Mouse (Mus musculus): Measurements from ENCODE around the gene Tjp3. TPM values are rescaled to one million over a fixed set of nuclear protein-coding genes. Genes with fewer than 3 reads are reported as not detected.

Tjp3 gene
- polyA plus RNA-seq, 1 experiment from 2014 or later: 6.2 TPM

GRCm38 (mm10) chr10:81290698-81291460 lies 502 bp downstream of the Tjp3 start:
- peaks cover 44% of the 10 kb centered on the region for H3K4me1 ChIP-seq
- WGBS: 13% methylated on average over 24 of the region's 24 CpGs
- ATAC-seq: no peak
- H3K27ac ChIP-seq: no peak overlapping the region; the same call in 1 of the 2 replicates
- H3K36me3 ChIP-seq (ENCODE audit: poor library complexity, severe bottlenecking): 0 out of 2 replicates have a peak, but pooled peaks cover 6% of the 10 kb centered on the region
- H3K4me2 ChIP-seq: peak overlapping the region; percentile 33
- H3K4me3 ChIP-seq: no peak overlapping the region
- H3K9me3 ChIP-seq (replicated peaks): no peaks in the 10 kb centered on the region
- peaks cover 18% of the 10 kb centered on the region for H3K27me3 ChIP-seq
- H3K9ac ChIP-seq: peak overlapping the region; percentile 18

DNA sequence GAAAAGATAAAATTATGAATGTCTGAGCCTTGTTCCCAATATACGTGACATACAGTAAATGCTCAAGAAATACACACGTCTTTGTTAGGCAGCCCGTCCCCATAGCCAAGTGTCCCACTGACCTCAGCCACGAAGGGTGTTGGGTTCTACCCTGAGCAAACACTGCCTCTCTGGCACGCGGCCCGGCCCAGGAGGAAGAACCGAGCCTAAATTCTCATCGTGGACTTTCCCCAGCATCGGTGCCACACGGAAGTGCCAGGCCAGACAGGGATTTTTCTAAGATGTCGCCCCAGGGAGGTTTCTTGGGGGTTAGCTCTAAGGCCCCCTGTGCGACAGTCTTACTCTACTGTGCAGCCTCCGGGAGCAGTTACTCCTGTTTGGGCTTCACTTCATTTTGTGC lies 1.6 kb downstream of the Tjp3 start:
- Histone ChIP-seq H3K9ac (no peak overlapping the region), H3K4me1 (peaks cover 40% of the 10 kb centered on the region), H3K9me3 (replicated peaks) (no peaks in the 10 kb centered on the region), H3K27me3 (peaks cover 25% of the 10 kb centered on the region), H3K4me2 (no peak overlapping the region), H3K4me3 (no peak overlapping the region), H3K27ac (no peak overlapping the region), H3K36me3 (ENCODE audit: poor library complexity, severe bottlenecking) (no peaks in the 10 kb centered on the region)
- no peak for ATAC-seq
- 68% methylated on average over 14 of the region's 14 CpGs for WGBS

DNA sequence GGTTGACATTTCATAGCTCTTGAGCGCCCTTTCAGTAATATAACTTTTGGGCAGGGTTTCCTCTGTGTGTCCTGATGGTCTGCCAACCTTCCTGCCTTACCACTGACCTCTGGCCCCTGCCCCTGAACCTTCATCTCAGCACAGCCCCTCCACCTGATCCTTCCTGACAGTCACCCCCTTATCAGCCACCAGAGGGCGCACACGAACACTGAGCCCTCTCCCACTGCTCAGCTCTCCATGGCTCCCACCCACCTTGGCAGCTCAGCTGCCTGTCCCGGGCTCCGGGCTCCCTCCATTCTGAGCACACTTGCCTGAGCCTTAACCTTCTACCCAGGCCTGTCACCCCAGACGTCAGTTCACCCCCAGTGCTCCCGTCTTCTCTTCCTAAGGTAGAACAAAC lies 2.1 kb downstream of the Tjp3 start:
- ATAC-seq: no peak

DNA sequence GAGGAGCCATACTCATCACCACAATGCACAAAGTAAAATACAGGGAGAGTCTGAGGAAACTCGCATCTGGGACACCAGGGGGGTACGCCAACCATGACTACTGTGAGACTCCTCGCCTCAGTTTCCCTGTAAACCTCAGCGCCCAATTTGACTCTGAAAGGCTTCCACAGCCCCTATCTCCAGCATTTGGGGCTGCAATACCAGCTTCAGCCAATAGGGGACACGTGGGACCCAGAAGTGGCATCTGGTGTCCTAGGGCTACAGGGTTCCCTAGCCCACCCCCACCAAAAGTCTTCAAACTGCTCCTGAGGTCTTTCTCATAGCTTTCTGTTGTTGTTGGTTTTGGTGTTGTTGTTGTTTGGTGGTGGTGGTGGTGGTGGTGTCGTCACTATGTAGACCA lies 2.8 kb downstream of the Tjp3 start:
- no peak overlapping the region for H3K27ac ChIP-seq
- peaks cover 37% of the 10 kb centered on the region for H3K27me3 ChIP-seq
- peaks cover 28% of the 10 kb centered on the region for H3K4me1 ChIP-seq
- WGBS: 27% methylated on average over 6 of the region's 6 CpGs
- no peak overlapping the region for H3K9ac ChIP-seq
- no peak overlapping the region for H3K4me3 ChIP-seq
- no peak for ATAC-seq
- no peaks in the 10 kb centered on the region for H3K9me3 ChIP-seq (replicated peaks)
- H3K36me3 ChIP-seq (ENCODE audit: poor library complexity, severe bottlenecking): no peaks in the 10 kb centered on the region
- H3K4me2 ChIP-seq: no peak overlapping the region

More for the DNA sequence above, 2.1 kb downstream of the Tjp3 start:
- Histone ChIP-seq H3K36me3 (ENCODE audit: poor library complexity, severe bottlenecking) (no peaks in the 10 kb centered on the region), H3K9me3 (replicated peaks) (no peaks in the 10 kb centered on the region), H3K4me3 (no peak overlapping the region), H3K4me1 (peaks cover 35% of the 10 kb centered on the region), H3K4me2 (no peak overlapping the region), H3K27ac (no peak overlapping the region), H3K9ac (no peak overlapping the region), H3K27me3 (peaks cover 30% of the 10 kb centered on the region)
- 0% methylated on average over 7 of the region's 7 CpGs for WGBS

DNA sequence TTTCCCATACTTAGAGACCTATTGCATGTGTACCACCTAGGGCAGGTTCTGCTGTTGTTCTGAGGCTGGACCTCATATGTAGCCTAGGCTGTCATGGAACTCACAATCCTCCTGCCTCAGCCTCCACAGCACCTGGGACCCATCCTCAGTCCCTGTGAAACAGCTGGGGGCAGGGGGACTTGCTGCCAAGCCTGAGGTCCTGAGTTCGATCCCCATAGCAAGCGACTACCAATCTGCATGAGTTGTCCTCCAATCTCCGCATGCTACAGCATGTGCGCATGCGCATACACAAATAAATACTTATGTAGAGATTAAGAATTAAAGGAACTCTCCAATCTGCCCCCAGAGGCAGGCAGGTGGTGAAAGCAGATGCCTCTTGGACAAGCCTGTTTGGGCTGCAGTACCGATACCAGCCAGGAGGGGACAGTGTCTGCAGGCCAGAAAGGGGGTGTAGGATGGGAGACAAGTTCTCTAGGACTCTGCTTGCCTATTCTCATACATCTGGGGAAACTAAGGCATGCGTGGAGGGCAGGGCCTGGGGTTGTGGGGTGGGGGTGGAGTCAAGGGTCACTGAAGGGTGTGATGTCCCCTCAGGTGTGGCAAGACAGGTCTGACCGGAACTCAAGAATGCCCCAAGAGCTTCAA lies 3.7 kb downstream of the Tjp3 start:
- H3K36me3 ChIP-seq (ENCODE audit: poor library complexity, severe bottlenecking): no peaks in the 10 kb centered on the region
- H3K9ac ChIP-seq: no peak overlapping the region
- peaks cover 41% of the 10 kb centered on the region for H3K27me3 ChIP-seq
- no peak overlapping the region for H3K27ac ChIP-seq
- H3K9me3 ChIP-seq (replicated peaks): no peaks in the 10 kb centered on the region
- no peak overlapping the region for H3K4me2 ChIP-seq
- H3K4me3 ChIP-seq: no peak overlapping the region
- H3K4me1 ChIP-seq: peaks cover 26% of the 10 kb centered on the region
- WGBS: 62% methylated on average over 8 of the region's 8 CpGs
- ATAC-seq: no peak

GRCm38 (mm10) chr10:81286586-81286985 lies 4.8 kb downstream of the Tjp3 start:
- Histone ChIP-seq H3K9me3 (replicated peaks) (no peaks in the 10 kb centered on the region), H3K9ac (no peak overlapping the region), H3K4me2 (no peak overlapping the region), H3K27ac (no peak overlapping the region), H3K4me3 (no peak overlapping the region), H3K27me3 (peaks cover 41% of the 10 kb centered on the region), H3K36me3 (ENCODE audit: poor library complexity, severe bottlenecking) (no peaks in the 10 kb centered on the region), H3K4me1 (peaks cover 26% of the 10 kb centered on the region)
- 46% methylated on average over 6 of the region's 6 CpGs for WGBS
- no peak for ATAC-seq

- WGBS: 1% methylated on average over 54 of the region's 54 CpGs
- Histone ChIP-seq H3K9me3 (replicated peaks) (no peaks in the 10 kb centered on the region), H3K4me1 (peaks cover 20% of the 10 kb centered on the region), H3K36me3 (ENCODE audit: poor library complexity, severe bottlenecking) (no peaks in the 10 kb centered on the region), H3K27ac (no peak overlapping the region), H3K9ac (peak overlapping the region; percentile 66), H3K4me3 (peak overlapping the region; percentile 47), H3K27me3 (peaks cover 35% of the 10 kb centered on the region), H3K4me2 (peak overlapping the region; percentile 72)
- ATAC-seq: peak; percentile 83
Observed at GRCm38 (mm10) chr10:81285694-81286450, 5.5 kb downstream of the Tjp3 start.

DNA sequence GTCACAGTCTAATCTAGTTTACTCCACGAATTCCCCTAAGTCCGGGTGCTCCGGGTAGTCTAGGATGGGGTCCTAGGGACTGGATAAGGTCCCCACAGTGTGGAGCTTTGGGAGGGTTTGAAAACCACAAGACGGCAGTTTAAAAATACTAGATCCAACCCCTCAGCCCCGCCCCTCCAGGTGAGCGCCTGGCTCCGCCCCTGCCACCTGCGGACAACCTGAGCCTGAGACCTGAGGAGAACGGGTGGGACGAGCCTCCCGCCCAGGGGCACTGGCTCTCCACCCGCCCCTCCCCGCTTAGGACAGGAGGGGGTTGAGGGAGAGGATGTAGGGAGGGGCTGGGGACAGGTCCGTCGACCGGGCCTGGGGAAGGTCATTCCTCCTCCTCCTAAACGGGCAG lies 6.7 kb downstream of the Tjp3 start:
- ATAC-seq: no peak
- peaks cover 9% of the 10 kb centered on the region for H3K4me1 ChIP-seq
- no peaks in the 10 kb centered on the region for H3K36me3 ChIP-seq (ENCODE audit: poor library complexity, severe bottlenecking)
- H3K27me3 ChIP-seq: peaks cover 23% of the 10 kb centered on the region
- no peaks in the 10 kb centered on the region for H3K9me3 ChIP-seq (replicated peaks)
- no peak overlapping the region for H3K9ac ChIP-seq
- peak overlapping the region; percentile 47; the same call in 1 of the 2 replicates for H3K4me3 ChIP-seq
- WGBS: 14% methylated on average over 17 of the region's 17 CpGs
- no peak overlapping the region for H3K27ac ChIP-seq
- peak overlapping the region; percentile 72 for H3K4me2 ChIP-seq

DNA sequence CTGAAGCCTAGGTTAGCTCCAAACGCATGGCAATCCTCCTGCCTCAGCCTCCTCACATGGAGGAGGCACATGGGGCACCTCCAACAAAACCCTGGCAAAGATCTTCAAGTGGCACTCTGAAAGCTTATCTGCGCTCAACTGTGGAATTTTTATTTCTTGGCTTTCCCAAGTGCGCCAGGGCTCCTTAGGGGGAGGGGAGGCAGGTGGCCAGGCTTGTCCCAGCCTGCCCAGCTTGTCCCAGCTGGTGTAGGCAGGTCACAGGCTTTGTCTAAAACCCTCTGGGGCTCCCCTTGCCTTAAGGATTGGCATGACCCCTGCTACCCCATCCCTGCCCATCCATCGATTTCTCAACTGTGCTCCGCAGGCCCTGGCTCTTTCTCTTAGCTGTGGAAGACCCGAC lies 7.2 kb downstream of the Tjp3 start:
- no peak overlapping the region for H3K4me3 ChIP-seq
- H3K9me3 ChIP-seq (replicated peaks): no peaks in the 10 kb centered on the region
- peaks cover 6% of the 10 kb centered on the region for H3K4me1 ChIP-seq
- H3K36me3 ChIP-seq (ENCODE audit: poor library complexity, severe bottlenecking): no peaks in the 10 kb centered on the region
- H3K9ac ChIP-seq: no peak overlapping the region
- no peak overlapping the region for H3K27ac ChIP-seq
- ATAC-seq: no peak
- H3K4me2 ChIP-seq: no peak overlapping the region
- H3K27me3 ChIP-seq: peaks cover 23% of the 10 kb centered on the region
- WGBS: 73% methylated on average over 6 of the region's 6 CpGs

DNA sequence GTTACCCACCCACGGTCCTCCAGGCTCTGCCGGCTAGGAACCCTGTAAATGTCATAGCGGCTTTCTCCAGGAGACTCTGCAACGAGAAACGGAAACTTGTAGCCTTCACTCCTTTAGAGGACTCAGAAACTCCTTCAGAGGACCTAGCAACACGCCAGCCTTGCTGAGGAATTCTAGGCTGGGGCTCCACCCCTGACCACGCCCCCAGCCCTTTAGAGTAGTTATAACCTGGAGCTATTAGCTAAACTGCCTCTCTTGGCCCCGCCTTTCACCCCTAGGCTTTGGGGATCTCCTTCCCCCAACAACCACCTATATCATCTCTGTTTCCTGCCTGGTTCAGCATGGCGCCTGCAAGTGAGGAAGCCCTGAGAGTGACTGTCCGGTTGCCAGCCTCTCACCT lies 11.9 kb downstream of the Tjp3 start:
- H3K9ac ChIP-seq: no peak overlapping the region
- H3K9me3 ChIP-seq (replicated peaks): no peaks in the 10 kb centered on the region
- no peak overlapping the region for H3K4me2 ChIP-seq
- H3K4me1 ChIP-seq: no peaks in the 10 kb centered on the region
- H3K27ac ChIP-seq: no peak overlapping the region
- H3K36me3 ChIP-seq (ENCODE audit: poor library complexity, severe bottlenecking): 0 out of 2 replicates have a peak, but pooled peaks cover 4% of the 10 kb centered on the region
- ATAC-seq: no peak
- H3K27me3 ChIP-seq: peaks cover 14% of the 10 kb centered on the region
- WGBS: 58% methylated on average over 10 of the region's 10 CpGs
- no peak overlapping the region for H3K4me3 ChIP-seq

DNA sequence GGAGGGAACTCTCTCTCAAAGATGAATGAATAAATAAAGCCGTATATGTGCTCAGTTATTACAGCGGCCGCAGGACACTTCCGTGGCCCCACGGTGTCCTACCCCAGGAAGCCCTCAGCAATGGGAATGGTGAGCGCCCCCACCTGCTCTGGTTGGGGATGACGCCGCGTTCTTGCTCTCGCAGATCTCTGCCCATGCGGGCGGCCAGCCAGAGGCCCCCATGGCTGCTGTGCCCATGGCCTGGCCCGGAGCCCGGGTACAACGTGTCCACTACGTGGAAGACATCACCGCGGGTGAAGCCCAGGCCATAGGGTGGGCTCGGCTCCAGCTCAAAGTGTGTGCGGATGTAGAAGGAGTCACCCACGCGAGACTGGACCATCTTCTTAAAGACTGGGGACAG lies 13.7 kb downstream of the Tjp3 start:
- Histone ChIP-seq H3K4me1 (no peaks in the 10 kb centered on the region), H3K27ac (no peak overlapping the region), H3K27me3 (no peaks in the 10 kb centered on the region), H3K4me2 (no peak overlapping the region), H3K9me3 (replicated peaks) (no peaks in the 10 kb centered on the region), H3K4me3 (no peak overlapping the region), H3K9ac (no peak overlapping the region), H3K36me3 (ENCODE audit: poor library complexity, severe bottlenecking) (peaks cover 22% of the 10 kb centered on the region)
- ATAC-seq: no peak
- 85% methylated on average over 22 of the region's 22 CpGs for WGBS

GRCm38 (mm10) chr10:81273842-81274241 lies 17.5 kb downstream of the Tjp3 start:
- H3K9ac ChIP-seq: no peak overlapping the region
- H3K27me3 ChIP-seq: no peaks in the 10 kb centered on the region
- no peak overlapping the region for H3K4me2 ChIP-seq
- H3K27ac ChIP-seq: no peak overlapping the region
- H3K4me1 ChIP-seq: peaks cover 4% of the 10 kb centered on the region
- H3K9me3 ChIP-seq (replicated peaks): no peaks in the 10 kb centered on the region
- H3K4me3 ChIP-seq: no peak overlapping the region
- H3K36me3 ChIP-seq (ENCODE audit: poor library complexity, severe bottlenecking): peaks cover 48% of the 10 kb centered on the region
- no peak for ATAC-seq
- WGBS: 95% methylated on average over 19 of the region's 19 CpGs
